Mouse (Mus musculus): Measurements from ENCODE around the gene Chst4. TPM values are rescaled to one million over a fixed set of nuclear protein-coding genes. Genes with fewer than 3 reads are reported as not detected.

The Chst4 gene
- polyA plus RNA-seq, 2 experiments, result not detected

DNA sequence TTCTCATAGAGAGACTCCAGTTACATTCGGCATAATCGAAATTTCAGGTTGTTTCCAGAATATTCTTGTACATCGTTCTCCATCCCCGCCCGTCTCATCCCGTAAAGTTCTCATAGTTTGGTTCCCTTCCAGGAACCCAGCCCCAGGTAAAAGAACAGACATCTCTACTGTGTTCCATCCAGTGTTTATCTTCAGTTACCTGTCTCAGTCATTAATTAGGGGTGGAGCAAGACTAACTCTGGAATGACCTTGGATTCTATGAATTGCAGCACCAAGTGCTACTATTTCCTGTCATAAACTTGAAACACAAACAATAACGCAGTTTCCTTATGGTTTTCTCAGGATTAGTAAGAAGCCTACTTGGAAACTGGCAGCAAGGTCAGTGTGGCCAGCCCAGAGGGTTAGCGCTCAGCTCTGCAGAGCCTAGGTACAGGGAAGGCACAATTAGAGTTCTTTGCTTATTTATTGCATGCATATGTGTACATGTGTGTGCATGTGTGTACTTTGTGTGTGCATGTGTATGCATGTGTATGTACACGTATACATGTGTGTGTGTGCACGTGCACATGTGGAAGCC, 16.7 kb downstream of the Chst4 start:
- Histone ChIP-seq H3K9me3 (ENCODE audit: control insufficient read depth, low read length) (no peaks in the 10 kb centered on the region), H3K27ac (replicated peaks; ENCODE audit: low read depth, low read length) (no peak overlapping the region), H3K4me2 (replicated peaks; ENCODE audit: low read depth, low read length, severe bottlenecking) (no peak overlapping the region), H3K36me3 (ENCODE audit: control insufficient read depth, insufficient read depth, low read length) (no peaks in the 10 kb centered on the region), H3K4me3 (replicated peaks; ENCODE audit: low read length) (no peak overlapping the region), H3K27me3 (ENCODE audit: control insufficient read depth, insufficient read depth, low read length) (no peaks in the 10 kb centered on the region), H3K9ac (ENCODE audit: low read depth, low read length, severe bottlenecking) (no peak overlapping the region), H3K4me1 (ENCODE audit: control insufficient read depth, insufficient read depth, low read length) (no peaks in the 10 kb centered on the region)
- whole genome bisulfite sequencing, result 86% methylated on average over 10 of the region's 10 CpGs
- TF ChIP-seq POLR2A (IDR thresholded peaks at IDR 0.05; ENCODE audit: borderline replicate concordance, extremely low read depth, insufficient read depth, insufficient read length), result no peak
- ATAC-seq (ENCODE audit: low FRiP score, low read depth) (no peak), DNase-seq (ENCODE audit: low spot score) (no peak)

DNA sequence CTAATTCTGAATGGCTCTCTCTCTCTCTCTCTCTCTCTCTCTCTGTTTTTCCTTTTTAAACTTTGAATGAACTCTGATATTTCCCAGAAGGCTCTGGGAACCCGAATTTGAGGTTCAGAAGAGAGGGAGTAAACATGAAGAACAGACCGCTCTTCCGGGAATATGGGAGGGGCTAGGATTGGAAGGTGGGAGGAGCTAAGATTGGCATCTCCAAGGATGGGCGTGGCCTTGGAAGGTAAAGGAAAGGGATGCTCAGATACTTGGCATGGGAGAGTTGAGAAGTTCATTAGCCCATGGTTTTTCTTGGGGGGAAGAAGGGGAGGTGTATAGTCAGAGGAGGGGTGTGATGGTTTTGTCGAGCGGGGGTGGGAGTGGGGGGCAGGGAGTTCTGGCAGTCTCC, 17.5 kb downstream of the Chst4 start:
- Histone ChIP-seq H3K27me3 (ENCODE audit: control insufficient read depth, insufficient read depth, low read length) (no peaks in the 10 kb centered on the region), H3K4me3 (replicated peaks; ENCODE audit: low read length) (no peak overlapping the region), H3K27ac (replicated peaks; ENCODE audit: low read depth, low read length) (no peak overlapping the region), H3K36me3 (ENCODE audit: control insufficient read depth, insufficient read depth, low read length) (no peaks in the 10 kb centered on the region), H3K9ac (ENCODE audit: low read depth, low read length, severe bottlenecking) (no peak overlapping the region), H3K4me2 (replicated peaks; ENCODE audit: low read depth, low read length, severe bottlenecking) (no peak overlapping the region), H3K9me3 (ENCODE audit: control insufficient read depth, low read length) (no peaks in the 10 kb centered on the region), H3K4me1 (ENCODE audit: control insufficient read depth, insufficient read depth, low read length) (no peaks in the 10 kb centered on the region)
- 59% methylated on average over 6 of the region's 6 CpGs for WGBS
- ATAC-seq (ENCODE audit: low FRiP score, low read depth) (no peak), DNase-seq (ENCODE audit: low spot score) (no peak)
- no peak for TF ChIP-seq POLR2A (IDR thresholded peaks at IDR 0.05; ENCODE audit: borderline replicate concordance, extremely low read depth, insufficient read depth, insufficient read length)

- H3K4me2 ChIP-seq (replicated peaks; ENCODE audit: low read depth, low read length, severe bottlenecking), result no peak overlapping the region
- 34% methylated on average over 5 of the region's 5 CpGs for WGBS
- no peak for TF ChIP-seq POLR2A (IDR thresholded peaks at IDR 0.05; ENCODE audit: borderline replicate concordance, extremely low read depth, insufficient read depth, insufficient read length)
- ATAC-seq (ENCODE audit: low FRiP score, low read depth) (no peak), DNase-seq (ENCODE audit: low spot score) (peak; percentile 55)
- no peaks in the 10 kb centered on the region for H3K9me3 ChIP-seq (ENCODE audit: control insufficient read depth, low read length)
- H3K27me3 ChIP-seq (ENCODE audit: control insufficient read depth, insufficient read depth, low read length), result no peaks in the 10 kb centered on the region
- no peaks in the 10 kb centered on the region for H3K36me3 ChIP-seq (ENCODE audit: control insufficient read depth, insufficient read depth, low read length)
- H3K27ac ChIP-seq (replicated peaks; ENCODE audit: low read depth, low read length), result no peak overlapping the region
- H3K4me1 ChIP-seq (ENCODE audit: control insufficient read depth, insufficient read depth, low read length), result no peaks in the 10 kb centered on the region
- no peak overlapping the region for H3K9ac ChIP-seq (ENCODE audit: low read depth, low read length, severe bottlenecking)
- H3K4me3 ChIP-seq (replicated peaks; ENCODE audit: low read length), result no peak overlapping the region
These were observed 28.7 kb downstream of the Chst4 start for GRCm38 (mm10) chr8:110010868-110011267.

DNA sequence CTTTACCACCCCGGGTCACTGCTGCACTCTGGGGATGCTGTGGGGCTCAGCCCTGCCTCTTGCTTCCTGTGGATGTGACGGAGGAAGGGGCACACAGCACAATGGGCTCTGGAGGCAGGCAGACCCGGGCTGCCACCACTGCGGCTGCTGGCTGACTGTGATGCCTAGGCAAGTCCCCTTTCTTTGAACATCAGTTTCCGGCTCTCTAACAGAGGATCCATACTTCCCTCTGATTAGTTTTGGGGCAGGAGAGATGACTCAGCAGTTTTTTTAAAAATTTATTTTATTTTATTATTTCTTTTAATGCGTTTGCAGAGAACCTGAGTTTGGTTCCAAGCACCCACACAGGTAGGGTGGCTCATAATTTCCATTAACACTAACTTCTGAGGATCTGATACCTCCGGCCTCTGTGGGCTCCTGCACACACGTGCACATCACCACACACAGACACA, 30.5 kb downstream of the Chst4 start:
- ATAC-seq (ENCODE audit: low FRiP score, low read depth), result no peak

DNA sequence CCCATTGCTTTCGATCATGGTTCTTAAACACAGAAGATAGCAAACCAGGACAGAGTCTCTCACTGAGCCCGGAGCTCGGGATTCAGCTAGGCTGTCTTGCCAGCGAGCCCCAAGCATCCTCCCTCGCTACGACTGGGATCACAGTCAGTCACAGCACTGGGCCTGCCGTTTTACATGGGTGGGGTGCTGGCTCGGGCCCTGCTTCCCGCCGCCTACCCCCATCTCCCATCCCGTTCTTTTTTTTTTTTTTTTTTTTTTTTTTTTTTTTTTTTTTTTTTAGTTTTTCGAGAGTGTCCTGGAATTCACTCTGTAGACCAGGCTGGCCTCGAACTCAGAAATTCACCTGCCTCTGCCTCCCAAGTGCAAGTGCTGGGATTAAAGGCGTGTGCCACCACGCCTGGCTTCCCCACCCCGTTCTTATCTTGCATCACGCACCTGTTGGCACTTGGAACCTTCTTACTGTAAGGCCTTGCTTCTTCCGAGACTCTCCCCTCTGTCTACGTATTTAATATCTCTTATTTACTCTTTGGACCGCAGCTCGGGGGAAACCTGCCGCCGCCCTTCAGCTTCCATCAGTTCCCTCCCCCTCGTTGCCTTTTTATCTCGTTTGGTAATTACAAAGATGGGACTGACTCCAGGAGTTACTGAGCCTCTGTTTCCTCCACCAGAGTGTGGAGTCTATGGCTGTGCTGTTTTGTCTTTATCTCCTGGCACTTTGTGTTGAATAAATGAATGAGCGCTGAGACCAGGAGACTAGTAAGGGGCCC, 31.1 kb downstream of the Chst4 start:
- DNase-seq (ENCODE audit: low spot score) (no peak), ATAC-seq (ENCODE audit: low FRiP score, low read depth) (no peak)
- Histone ChIP-seq H3K4me3 (replicated peaks; ENCODE audit: low read length) (no peak overlapping the region), H3K36me3 (ENCODE audit: control insufficient read depth, insufficient read depth, low read length) (no peaks in the 10 kb centered on the region), H3K9me3 (ENCODE audit: control insufficient read depth, low read length) (no peaks in the 10 kb centered on the region), H3K27me3 (ENCODE audit: control insufficient read depth, insufficient read depth, low read length) (no peaks in the 10 kb centered on the region), H3K4me1 (ENCODE audit: control insufficient read depth, insufficient read depth, low read length) (no peaks in the 10 kb centered on the region), H3K27ac (replicated peaks; ENCODE audit: low read depth, low read length) (no peak overlapping the region), H3K4me2 (replicated peaks; ENCODE audit: low read depth, low read length, severe bottlenecking) (no peak overlapping the region), H3K9ac (ENCODE audit: low read depth, low read length, severe bottlenecking) (no peak overlapping the region)
- no peak for TF ChIP-seq POLR2A (IDR thresholded peaks at IDR 0.05; ENCODE audit: borderline replicate concordance, extremely low read depth, insufficient read depth, insufficient read length)
- whole genome bisulfite sequencing, result 88% methylated on average over 26 of the region's 26 CpGs

More for the DNA sequence above, 30.5 kb downstream of the Chst4 start:
- no peak overlapping the region for H3K9ac ChIP-seq (ENCODE audit: low read depth, low read length, severe bottlenecking)
- 66% methylated on average over 8 of the region's 8 CpGs for WGBS
- H3K27ac ChIP-seq (replicated peaks; ENCODE audit: low read depth, low read length), result no peak overlapping the region
- no peaks in the 10 kb centered on the region for H3K9me3 ChIP-seq (ENCODE audit: control insufficient read depth, low read length)
- no peak for TF ChIP-seq POLR2A (IDR thresholded peaks at IDR 0.05; ENCODE audit: borderline replicate concordance, extremely low read depth, insufficient read depth, insufficient read length)
- DNase-seq (ENCODE audit: low spot score), result no peak
- H3K4me2 ChIP-seq (replicated peaks; ENCODE audit: low read depth, low read length, severe bottlenecking), result no peak overlapping the region
- H3K4me1 ChIP-seq (ENCODE audit: control insufficient read depth, insufficient read depth, low read length), result no peaks in the 10 kb centered on the region
- H3K4me3 ChIP-seq (replicated peaks; ENCODE audit: low read length), result no peak overlapping the region
- H3K36me3 ChIP-seq (ENCODE audit: control insufficient read depth, insufficient read depth, low read length), result no peaks in the 10 kb centered on the region
- no peaks in the 10 kb centered on the region for H3K27me3 ChIP-seq (ENCODE audit: control insufficient read depth, insufficient read depth, low read length)

Data from limb, embryonic 14.5 days (tissue).